Mouse (Mus musculus) heart, embryonic 14.5 days (tissue): ENCODE data around the gene Lin7a. TPM values are rescaled to one million over a fixed set of nuclear protein-coding genes. Genes with fewer than 3 reads are reported as not detected.

ENCODE experiments used
- ATAC-seq: fragments of 200-750 bp; cut with Nextera tagmentation; 2 replicates; pipeline ENCODE4 v1.8.0; 2017; ENCODE audit warnings: low read depth, moderate TSS enrichment; ENCODE audit not compliant: insufficient number of reproducible peaks, insufficient read depth, low FRiP score
- H3K27ac ChIP-seq, 2 experiments: fragments of 200-500 bp in 1 of 2; fragments of 300-500 bp in 1 of 2; sonication (generic) in 1 of 2; replicated peaks in 1 of 2; 2 replicates each; pipeline ENCODE4 v1.5.1; 2012 to 2014; ENCODE audit warnings: low read depth in 2 of 2, low read length in 2 of 2, control low read depth in 1 of 2, mild to moderate bottlenecking in 1 of 2, mixed read lengths in 1 of 2; ENCODE audit not compliant: control insufficient read depth in 1 of 2, insufficient read depth in 1 of 2
- H3K27me3 ChIP-seq: fragments of 300-500 bp; sonication (generic); 2 replicates; pipeline ENCODE4 v1.6.1; 2014; ENCODE audit warnings: mild to moderate bottlenecking, low read length, control low read depth; ENCODE audit not compliant: control insufficient read depth, insufficient read depth
- H3K36me3 ChIP-seq: fragments of 300-500 bp; sonication (generic); 2 replicates; pipeline ENCODE4 v1.6.1; 2014; ENCODE audit warnings: mild to moderate bottlenecking, control low read depth, low read length, mixed read lengths; ENCODE audit not compliant: control insufficient read depth, insufficient read depth
- H3K4me1 ChIP-seq, 2 experiments: fragments of 200-500 bp in 1 of 2; fragments of 300-500 bp in 1 of 2; sonication (generic) in 1 of 2; 2 replicates each; pipeline ENCODE4 v1.6.1; 2012 to 2014; ENCODE audit warnings: low read length in 2 of 2, control low read depth in 1 of 2, mixed read lengths in 1 of 2; ENCODE audit not compliant: control insufficient read depth in 2 of 2, insufficient read depth in 2 of 2
- H3K4me2 ChIP-seq: fragments of 300-500 bp; sonication (generic); 2 replicates; pipeline ENCODE4 v1.6.1; 2014; ENCODE audit warnings: mild to moderate bottlenecking, low read length
- H3K4me3 ChIP-seq, 2 experiments: fragments of 200-500 bp in 1 of 2; fragments of 300-500 bp in 1 of 2; sonication (generic) in 1 of 2; 2 replicates each; pipeline ENCODE4 v1.5.1; 2012 to 2014; ENCODE audit warnings: low read length in 2 of 2, mild to moderate bottlenecking in 2 of 2, control low read depth in 1 of 2, low read depth in 1 of 2, moderate library complexity in 1 of 2; ENCODE audit not compliant: control insufficient read depth in 1 of 2, insufficient read depth in 1 of 2
- H3K9ac ChIP-seq: fragments of 300-500 bp; sonication (generic); 2 replicates; pipeline ENCODE4 v1.6.1; 2014; ENCODE audit warnings: mild to moderate bottlenecking, low read length
- H3K9me3 ChIP-seq: fragments of 300-500 bp; sonication (generic); 2 replicates; pipeline ENCODE4 v1.6.1; 2016; ENCODE audit warnings: low read length, control low read depth; ENCODE audit not compliant: control insufficient read depth
- WGBS: fragments of 180-500 bp; shearing (Covaris S2); extraction: QIAGEN DNeasy Blood & Tissue Kit; methylation state at CpG from one replicate; pipeline ENCODE4 v1.1.7; 2014; 5-methylcytosine and 5-hydroxymethylcytosine counted together
- polyA plus RNA-seq: library from polyadenylated mRNA; unstranded; fragments of >200 nt; fragmentation: Nextera tagmentation; extraction: Ambion mirVana; gene quantifications from 2 replicates; pipeline ENCODE4 v1.2.1, GENCODE M21; 2014

Gene Lin7a
- polyA plus RNA-seq, 1 experiment from 2014 or later = 2.5 TPM

DNA sequence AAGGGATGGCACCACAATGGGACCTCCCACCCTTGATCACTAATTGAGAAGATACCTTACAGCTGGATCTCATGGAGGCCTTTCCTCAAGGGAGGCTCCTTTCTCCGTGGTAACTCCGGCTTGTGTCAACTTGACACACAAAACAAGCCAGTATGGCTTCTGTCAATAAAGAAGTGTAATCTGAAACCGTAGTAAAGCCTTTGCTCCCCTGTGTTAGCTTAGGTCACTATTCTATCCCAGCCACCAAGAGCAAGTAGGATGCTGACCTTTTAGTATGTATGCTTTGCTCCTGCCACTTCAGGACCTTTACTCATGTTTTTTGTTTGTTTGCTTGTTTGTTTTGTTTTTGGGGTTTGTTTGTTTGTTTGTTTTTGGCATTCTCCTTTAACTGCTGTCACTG is 41.9 kb downstream of the Lin7a start:
- ATAC-seq = no peak
- no peaks in the 10 kb centered on the region for H3K27me3 ChIP-seq
- no peaks in the 10 kb centered on the region for H3K4me1 ChIP-seq
- H3K4me3 ChIP-seq = no peak overlapping the region
- WGBS = 48% methylated on average over 3 of the region's 3 CpGs
- no peak overlapping the region for H3K4me2 ChIP-seq
- no peak overlapping the region for H3K9ac ChIP-seq
- no peaks in the 10 kb centered on the region for H3K9me3 ChIP-seq
- H3K36me3 ChIP-seq = no peaks in the 10 kb centered on the region
- no peak overlapping the region for H3K27ac ChIP-seq

- H3K9me3 ChIP-seq = no peaks in the 10 kb centered on the region
- no peak overlapping the region for H3K4me3 ChIP-seq
- H3K27me3 ChIP-seq = no peaks in the 10 kb centered on the region
- H3K9ac ChIP-seq = no peak overlapping the region
- H3K36me3 ChIP-seq = no peaks in the 10 kb centered on the region
- no peak overlapping the region for H3K27ac ChIP-seq
- no peak overlapping the region for H3K4me2 ChIP-seq
- H3K4me1 ChIP-seq = no peaks in the 10 kb centered on the region
- no peak for ATAC-seq
These were observed 43.8 kb downstream of the Lin7a start for GRCm38 (mm10) chr10:107315251-107315650.

- no peak overlapping the region for H3K4me2 ChIP-seq
- ATAC-seq = no peak
- no peak overlapping the region for H3K4me3 ChIP-seq
- H3K4me1 ChIP-seq = no peaks in the 10 kb centered on the region
- H3K27ac ChIP-seq = no peak overlapping the region
- no peak overlapping the region for H3K9ac ChIP-seq
- H3K27me3 ChIP-seq = no peaks in the 10 kb centered on the region
- H3K36me3 ChIP-seq = no peaks in the 10 kb centered on the region
- WGBS = 81% methylated on average over 5 of the region's 5 CpGs
- H3K9me3 ChIP-seq = no peaks in the 10 kb centered on the region
These were observed 44.2 kb downstream of the Lin7a start for GRCm38 (mm10) chr10:107315681-107316080.

GRCm38 (mm10) chr10:107316100-107316499 is 44.6 kb downstream of the Lin7a start:
- Histone ChIP-seq H3K4me2 (no peak overlapping the region), H3K4me3 (no peak overlapping the region), H3K4me1 (no peaks in the 10 kb centered on the region), H3K27ac (no peak overlapping the region), H3K9me3 (no peaks in the 10 kb centered on the region), H3K9ac (no peak overlapping the region), H3K27me3 (no peaks in the 10 kb centered on the region), H3K36me3 (no peaks in the 10 kb centered on the region)
- 68% methylated on average over 2 of the region's 2 CpGs for WGBS
- ATAC-seq = no peak

GRCm38 (mm10) chr10:107319648-107320047 is 48.2 kb downstream of the Lin7a start:
- 69% methylated on average over 2 of the region's 2 CpGs for WGBS
- H3K9me3 ChIP-seq = no peaks in the 10 kb centered on the region
- no peaks in the 10 kb centered on the region for H3K4me1 ChIP-seq
- H3K4me3 ChIP-seq = no peak overlapping the region
- H3K9ac ChIP-seq = no peak overlapping the region
- H3K4me2 ChIP-seq = no peak overlapping the region
- no peak for ATAC-seq
- no peaks in the 10 kb centered on the region for H3K27me3 ChIP-seq
- no peaks in the 10 kb centered on the region for H3K36me3 ChIP-seq
- H3K27ac ChIP-seq = no peak overlapping the region

- ATAC-seq = no peak
- Histone ChIP-seq H3K4me1 (no peaks in the 10 kb centered on the region), H3K27ac (no peak overlapping the region), H3K36me3 (no peaks in the 10 kb centered on the region), H3K4me2 (no peak overlapping the region), H3K4me3 (no peak overlapping the region), H3K9me3 (no peaks in the 10 kb centered on the region), H3K27me3 (no peaks in the 10 kb centered on the region), H3K9ac (no peak overlapping the region)
- WGBS = 88% methylated on average over 7 of the region's 7 CpGs
These were observed 52.4 kb downstream of the Lin7a start for GRCm38 (mm10) chr10:107323865-107324264.

- Histone ChIP-seq H3K36me3 (no peaks in the 10 kb centered on the region), H3K4me1 (no peaks in the 10 kb centered on the region), H3K27ac (no peak overlapping the region), H3K9ac (no peak overlapping the region), H3K4me3 (no peak overlapping the region), H3K27me3 (no peaks in the 10 kb centered on the region), H3K4me2 (no peak overlapping the region), H3K9me3 (no peaks in the 10 kb centered on the region)
- no peak for ATAC-seq
- 75% methylated on average over 5 of the region's 5 CpGs for WGBS
These were observed 54.1 kb downstream of the Lin7a start for GRCm38 (mm10) chr10:107325558-107325957.

- WGBS = 84% methylated on average over 3 of the region's 3 CpGs
- H3K27ac ChIP-seq = no peak overlapping the region
- no peaks in the 10 kb centered on the region for H3K36me3 ChIP-seq
- H3K27me3 ChIP-seq = no peaks in the 10 kb centered on the region
- no peak overlapping the region for H3K4me3 ChIP-seq
- H3K9ac ChIP-seq = no peak overlapping the region
- no peak for ATAC-seq
- no peaks in the 10 kb centered on the region for H3K9me3 ChIP-seq
- H3K4me1 ChIP-seq = no peaks in the 10 kb centered on the region; a peak in 1 of 4 replicates
- H3K4me2 ChIP-seq = no peak overlapping the region
These were observed 68.0 kb downstream of the Lin7a start for GRCm38 (mm10) chr10:107339524-107339923.
